Mouse (Mus musculus): ENCODE results near the gene Krt71. TPM values are rescaled to one million over a fixed set of nuclear protein-coding genes. Genes with fewer than 3 reads are reported as not detected.

The Krt71 gene
- polyA plus RNA-seq (2016; fragmentation: Nextera tagmentation; extraction: Ambion mirVana) = not detected in 2 replicates

GRCm38 (mm10) chr15:101742711-101743110 is at the start of gene Krt71:
TSS of gene Krt71 (minus strand) at chr15:101743109.
- Histone ChIP-seq H3K4me1 (no peaks in the 10 kb centered on the region), H3K4me3 (no peak within 1 kb of the TSS), H3K36me3 (no peaks in the 10 kb centered on the region), H3K4me2 (replicated peaks) (no peak within 1 kb of the TSS), H3K9me3 (no peaks in the 10 kb centered on the region), H3K9ac (no peak within 1 kb of the TSS), H3K27me3 (peaks cover 3% of the 10 kb centered on the region; the same call in 1 of the 2 replicates), H3K27ac (no peak within 1 kb of the TSS)
- 52% methylated on average over 14 of the region's 14 CpGs for WGBS
- no peak for ATAC-seq (ENCODE audit: insufficient number of reproducible peaks, insufficient read depth, low FRiP score, low TSS enrichment)

DNA sequence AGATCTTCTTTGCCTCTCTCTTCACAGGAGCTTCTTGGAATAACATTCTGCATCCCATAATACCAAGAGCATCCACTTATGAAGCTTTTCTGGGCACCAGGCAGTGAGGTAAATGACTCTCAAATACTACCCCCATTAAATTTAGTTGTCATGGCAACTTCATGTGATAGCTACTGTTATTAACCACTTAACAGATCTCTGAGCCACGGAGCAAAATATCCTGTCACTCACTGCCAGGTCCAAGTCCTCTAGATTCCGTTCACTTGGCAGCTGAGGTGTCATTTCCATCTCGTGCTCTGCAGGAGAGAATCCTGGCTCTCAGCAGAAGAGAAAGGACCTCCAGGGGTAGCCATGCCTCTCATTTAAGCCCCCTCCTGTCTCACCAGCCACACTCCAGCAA is 48.0 kb upstream of the Krt71 start:
- WGBS = 25% methylated on average over 3 of the region's 3 CpGs
- ATAC-seq (ENCODE audit: insufficient number of reproducible peaks, insufficient read depth, low FRiP score, low TSS enrichment) = no peak
- Histone ChIP-seq H3K36me3 (no peaks in the 10 kb centered on the region), H3K4me1 (no peaks in the 10 kb centered on the region), H3K4me2 (replicated peaks) (no peak overlapping the region), H3K9me3 (no peaks in the 10 kb centered on the region), H3K9ac (no peak overlapping the region), H3K4me3 (no peak overlapping the region), H3K27ac (no peak overlapping the region), H3K27me3 (no peaks in the 10 kb centered on the region)

DNA sequence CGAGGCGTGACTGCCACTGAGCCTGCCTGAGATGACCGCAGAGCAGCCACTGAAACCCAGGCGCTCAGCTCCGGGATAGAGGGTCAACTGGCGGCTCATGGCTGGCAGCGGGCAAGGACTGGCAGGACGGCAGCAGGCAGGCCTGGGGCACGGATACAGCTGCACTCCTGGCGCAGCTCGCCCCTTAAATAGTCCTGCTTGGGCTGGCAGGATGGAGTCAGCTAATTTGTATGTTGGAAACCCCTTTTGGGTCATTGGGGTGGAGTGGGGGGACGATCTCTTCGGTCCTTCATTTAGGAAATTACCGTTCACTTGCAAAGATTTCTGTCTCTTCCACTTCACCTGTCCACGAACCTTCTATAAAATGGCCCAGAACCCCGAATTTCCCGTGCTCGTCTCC is 43.5 kb upstream of the Krt71 start, which contains the start of gene Krt72:
TSS of gene Krt72 (minus strand) at position 101 of the 400 bp plus-strand sequence.
- Histone ChIP-seq H3K4me3 (no peak within 1 kb of the TSS), H3K27ac (no peak within 1 kb of the TSS), H3K4me2 (replicated peaks) (no peak within 1 kb of the TSS), H3K36me3 (no peaks in the 10 kb centered on the region), H3K9me3 (no peaks in the 10 kb centered on the region), H3K4me1 (no peaks in the 10 kb centered on the region), H3K9ac (no peak within 1 kb of the TSS), H3K27me3 (no peaks in the 10 kb centered on the region)
- no peak for ATAC-seq (ENCODE audit: insufficient number of reproducible peaks, insufficient read depth, low FRiP score, low TSS enrichment)
- 91% methylated on average over 18 of the region's 18 CpGs for WGBS

DNA sequence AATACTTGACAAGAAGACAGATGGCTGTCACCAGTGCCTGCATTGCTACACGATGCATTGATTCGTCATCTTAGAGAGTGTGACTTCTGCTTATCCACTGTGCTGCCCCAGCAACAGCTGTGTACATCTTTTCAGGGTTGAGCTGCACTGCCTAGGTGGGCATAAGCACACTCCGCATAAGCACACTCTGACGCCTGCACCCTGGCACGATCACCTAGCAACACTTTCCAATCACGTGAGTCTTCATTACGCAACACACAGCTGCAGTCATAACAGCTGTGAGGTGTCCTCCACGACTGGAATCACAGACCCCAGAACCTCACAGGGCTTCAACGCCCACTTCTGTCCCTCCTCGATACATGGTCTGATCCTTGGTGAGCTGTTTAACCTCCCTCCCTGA is 30.5 kb upstream of the Krt71 start:
- no peaks in the 10 kb centered on the region for H3K36me3 ChIP-seq
- H3K4me3 ChIP-seq = no peak overlapping the region
- ATAC-seq (ENCODE audit: insufficient number of reproducible peaks, insufficient read depth, low FRiP score, low TSS enrichment) = 0 out of 2 replicates have a peak, but pooled peaks have one; percentile 8
- 88% methylated on average over 10 of the region's 10 CpGs for WGBS
- H3K4me1 ChIP-seq = no peaks in the 10 kb centered on the region
- H3K27ac ChIP-seq = no peak overlapping the region
- no peak overlapping the region for H3K9ac ChIP-seq
- no peak overlapping the region for H3K4me2 ChIP-seq (replicated peaks)
- H3K9me3 ChIP-seq = no peaks in the 10 kb centered on the region
- no peaks in the 10 kb centered on the region for H3K27me3 ChIP-seq

GRCm38 (mm10) chr15:101772711-101773081 is 29.8 kb upstream of the Krt71 start:
- Histone ChIP-seq H3K4me2 (replicated peaks) (no peak overlapping the region), H3K27ac (no peak overlapping the region), H3K9me3 (no peaks in the 10 kb centered on the region), H3K9ac (no peak overlapping the region), H3K36me3 (no peaks in the 10 kb centered on the region), H3K4me1 (no peaks in the 10 kb centered on the region), H3K4me3 (no peak overlapping the region), H3K27me3 (no peaks in the 10 kb centered on the region)
- WGBS = 6% methylated on average over 5 of the region's 5 CpGs
- 0 out of 2 replicates have a peak, but pooled peaks have one; percentile 36 for ATAC-seq (ENCODE audit: insufficient number of reproducible peaks, insufficient read depth, low FRiP score, low TSS enrichment)

DNA sequence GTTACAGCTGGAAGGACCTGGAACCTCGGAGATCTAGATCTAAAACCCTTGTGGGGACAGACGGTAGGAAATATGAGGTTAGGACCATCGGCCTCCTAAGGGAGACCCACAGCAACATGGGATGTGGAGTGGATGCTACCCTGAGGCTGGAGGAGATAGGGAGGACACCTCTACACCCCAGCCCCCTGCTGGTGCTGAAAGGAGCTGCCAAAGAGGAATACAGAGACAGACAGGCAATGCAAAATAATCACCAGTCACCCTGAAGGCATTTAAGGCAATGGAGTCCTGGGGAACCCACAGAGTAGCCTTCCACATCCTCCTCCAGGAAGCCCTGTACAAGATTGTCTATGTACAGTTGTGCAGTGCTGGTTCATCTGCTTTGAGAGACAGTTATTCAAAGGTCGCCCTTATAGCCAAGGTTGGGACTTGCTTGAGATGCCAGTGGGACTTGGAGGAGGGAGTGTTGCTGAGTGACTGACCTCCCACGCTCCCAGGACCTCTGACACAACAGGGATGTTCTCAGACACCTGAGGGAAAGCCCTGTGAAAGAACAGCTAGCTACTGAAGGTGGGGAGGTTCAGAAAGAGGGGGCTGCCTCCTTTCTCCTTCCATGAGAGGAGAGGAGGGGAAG is 29.3 kb upstream of the Krt71 start:
- no peak overlapping the region for H3K4me2 ChIP-seq (replicated peaks)
- H3K9me3 ChIP-seq = no peaks in the 10 kb centered on the region
- 70% methylated on average over 5 of the region's 5 CpGs for WGBS
- no peaks in the 10 kb centered on the region for H3K4me1 ChIP-seq
- ATAC-seq (ENCODE audit: insufficient number of reproducible peaks, insufficient read depth, low FRiP score, low TSS enrichment) = no peak
- H3K9ac ChIP-seq = no peak overlapping the region
- H3K27ac ChIP-seq = 0 out of 2 replicates have a peak overlapping the region, but pooled peaks have one; percentile 4
- H3K27me3 ChIP-seq = no peaks in the 10 kb centered on the region
- no peak overlapping the region for H3K4me3 ChIP-seq
- no peaks in the 10 kb centered on the region for H3K36me3 ChIP-seq

DNA sequence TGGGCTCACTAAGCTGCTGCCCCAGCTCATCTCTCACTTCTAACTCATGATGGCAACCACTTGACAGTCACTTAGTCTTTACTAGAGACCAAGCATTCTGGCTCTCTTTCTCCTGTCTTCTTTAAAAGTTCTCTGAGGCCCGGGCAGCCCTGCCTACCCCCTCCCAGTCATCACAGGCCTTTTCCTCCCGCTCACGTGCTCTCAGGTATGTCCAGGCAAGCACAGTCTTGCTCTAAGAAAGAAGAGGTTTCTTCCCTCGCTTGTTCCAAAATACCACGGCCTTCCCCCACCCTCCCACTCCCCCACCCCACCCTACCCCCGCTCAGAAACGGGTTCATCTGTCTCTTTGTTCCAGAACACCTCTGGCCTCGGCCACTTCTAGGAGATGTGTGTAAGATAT is 27.3 kb upstream of the Krt71 start:
- Histone ChIP-seq H3K27ac (peak overlapping the region; percentile 51; the same call in 1 of the 2 replicates), H3K9me3 (no peaks in the 10 kb centered on the region)
- ATAC-seq (ENCODE audit: insufficient number of reproducible peaks, insufficient read depth, low FRiP score, low TSS enrichment) = no peak

GRCm38 (mm10) chr15:101737786-101738185 is 5.1 kb downstream of the Krt71 start:
- H3K27ac ChIP-seq = no peak overlapping the region
- no peak overlapping the region for H3K4me3 ChIP-seq
- no peaks in the 10 kb centered on the region for H3K9me3 ChIP-seq
- ATAC-seq (ENCODE audit: insufficient number of reproducible peaks, insufficient read depth, low FRiP score, low TSS enrichment) = no peak
- H3K4me2 ChIP-seq (replicated peaks) = no peak overlapping the region
- peaks cover 3% of the 10 kb centered on the region; the same call in 1 of the 2 replicates for H3K27me3 ChIP-seq
- H3K36me3 ChIP-seq = no peaks in the 10 kb centered on the region
- H3K4me1 ChIP-seq = no peaks in the 10 kb centered on the region
- no peak overlapping the region for H3K9ac ChIP-seq
- 69% methylated on average over 7 of the region's 7 CpGs for WGBS

More for the DNA sequence above, 27.3 kb upstream of the Krt71 start:
- H3K9ac ChIP-seq = no peak overlapping the region
- WGBS = 51% methylated on average over 8 of the region's 8 CpGs
- H3K4me2 ChIP-seq (replicated peaks) = no peak overlapping the region
- no peaks in the 10 kb centered on the region for H3K36me3 ChIP-seq
- H3K4me3 ChIP-seq = no peak overlapping the region
- H3K27me3 ChIP-seq = no peaks in the 10 kb centered on the region
- H3K4me1 ChIP-seq = no peaks in the 10 kb centered on the region

- Histone ChIP-seq H3K27me3 (0 out of 2 replicates have a peak, but pooled peaks cover 3% of the 10 kb centered on the region), H3K4me3 (no peak overlapping the region), H3K9me3 (no peaks in the 10 kb centered on the region), H3K36me3 (no peaks in the 10 kb centered on the region), H3K4me1 (no peaks in the 10 kb centered on the region), H3K4me2 (replicated peaks) (no peak overlapping the region), H3K27ac (no peak overlapping the region), H3K9ac (no peak overlapping the region)
- ATAC-seq (ENCODE audit: insufficient number of reproducible peaks, insufficient read depth, low FRiP score, low TSS enrichment) = no peak
Observed at GRCm38 (mm10) chr15:101730653-101731052, 12.3 kb downstream of the Krt71 start.

- WGBS = 67% methylated on average over 5 of the region's 5 CpGs
- H3K4me2 ChIP-seq (replicated peaks) = no peak overlapping the region
- no peak overlapping the region for H3K9ac ChIP-seq
- H3K27me3 ChIP-seq = 0 out of 2 replicates have a peak, but pooled peaks cover 3% of the 10 kb centered on the region
- H3K4me1 ChIP-seq = no peaks in the 10 kb centered on the region
- H3K9me3 ChIP-seq = no peaks in the 10 kb centered on the region
- H3K36me3 ChIP-seq = no peaks in the 10 kb centered on the region
- no peak overlapping the region for H3K27ac ChIP-seq
- no peak for ATAC-seq (ENCODE audit: insufficient number of reproducible peaks, insufficient read depth, low FRiP score, low TSS enrichment)
- H3K4me3 ChIP-seq = no peak overlapping the region
Observed at GRCm38 (mm10) chr15:101724686-101725085, 18.2 kb downstream of the Krt71 start.

GRCm38 (mm10) chr15:101715831-101716230 is 27.1 kb downstream of the Krt71 start:
- 61% methylated on average over 3 of the region's 3 CpGs for WGBS
- no peaks in the 10 kb centered on the region for H3K4me1 ChIP-seq
- H3K9me3 ChIP-seq = no peaks in the 10 kb centered on the region
- H3K36me3 ChIP-seq = no peaks in the 10 kb centered on the region
- H3K27ac ChIP-seq = no peak overlapping the region
- ATAC-seq (ENCODE audit: insufficient number of reproducible peaks, insufficient read depth, low FRiP score, low TSS enrichment) = no peak
- H3K4me3 ChIP-seq = no peak overlapping the region
- no peak overlapping the region for H3K4me2 ChIP-seq (replicated peaks)
- H3K27me3 ChIP-seq = no peaks in the 10 kb centered on the region
- no peak overlapping the region for H3K9ac ChIP-seq

DNA sequence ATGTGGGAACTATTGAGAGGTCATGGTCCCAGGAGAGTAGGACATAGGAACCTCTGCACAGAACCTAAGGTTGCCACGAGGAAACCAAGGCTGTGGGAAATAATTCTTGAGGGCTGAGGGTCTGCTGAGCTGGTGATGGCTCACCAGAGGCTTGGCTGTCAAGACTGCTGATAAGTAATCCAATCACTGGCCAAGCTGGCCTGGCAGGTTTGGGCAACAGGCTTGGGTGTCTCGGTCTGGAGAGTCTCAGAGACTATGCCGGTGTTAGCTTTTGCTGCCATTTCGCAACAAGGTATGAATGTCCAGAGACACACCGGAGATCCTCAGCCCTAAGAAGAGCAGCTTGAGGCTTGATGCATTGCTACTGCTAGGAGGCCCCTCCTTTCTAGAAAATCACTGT is 28.6 kb downstream of the Krt71 start:
- 76% methylated on average over 5 of the region's 5 CpGs for WGBS
- H3K9ac ChIP-seq = no peak overlapping the region
- ATAC-seq (ENCODE audit: insufficient number of reproducible peaks, insufficient read depth, low FRiP score, low TSS enrichment) = no peak
- no peaks in the 10 kb centered on the region for H3K36me3 ChIP-seq
- H3K4me1 ChIP-seq = no peaks in the 10 kb centered on the region
- H3K4me2 ChIP-seq (replicated peaks) = no peak overlapping the region
- 0 out of 2 replicates have a peak overlapping the region, but pooled peaks have one; percentile 30 for H3K27ac ChIP-seq
- H3K9me3 ChIP-seq = no peaks in the 10 kb centered on the region
- H3K27me3 ChIP-seq = no peaks in the 10 kb centered on the region
- H3K4me3 ChIP-seq = no peak overlapping the region
